Mouse (Mus musculus) MEL (cell line): ENCODE measurements around the gene Actl11. TPM values are rescaled to one million over a fixed set of nuclear protein-coding genes. Genes with fewer than 3 reads are reported as not detected.
A peak's percentile ranks its signal among the peaks of the same experiment; 100 is the strongest.

Experiments used
- DNase-seq: peaks from one replicate; pipeline ENCODE4 v3.0.0; 2011; ENCODE audit warnings: low read depth, low spot score
- H3K27ac ChIP-seq: 2 replicates; pipeline ENCODE4 v1.5.1; 2012; ENCODE audit warnings: low read depth, mild to moderate bottlenecking, control low read depth, low read length, moderate library complexity; ENCODE audit not compliant: control insufficient read depth
- H3K27me3 ChIP-seq, 2 experiments: fragments of 150-350 bp in 1 of 2; sonication (generic) in 1 of 2; 2 replicates each; pipeline ENCODE4 v1.6.1; 2012; ENCODE audit warnings: low read length in 2 of 2, mild to moderate bottlenecking in 2 of 2, improper control_type of control experiment in 1 of 2, moderate library complexity in 1 of 2; ENCODE audit not compliant: insufficient read depth in 2 of 2, control insufficient read depth in 1 of 2
- H3K36me3 ChIP-seq, 2 experiments: 2 replicates each; pipeline ENCODE4 v1.6.1; 2012 to 2014; ENCODE audit warnings: low read length in 2 of 2, improper control_type of control experiment in 1 of 2, inconsistent platforms in 1 of 2, mild to moderate bottlenecking in 1 of 2; ENCODE audit not compliant: insufficient read depth in 2 of 2, control insufficient read depth in 1 of 2
- H3K4me1 ChIP-seq, 2 experiments: fragments of 150-350 bp in 1 of 2; sonication (generic) in 1 of 2; 2 replicates each; pipeline ENCODE4 v1.6.1; 2012; ENCODE audit warnings: low read length in 2 of 2, improper control_type of control experiment in 1 of 2, mild to moderate bottlenecking in 1 of 2; ENCODE audit not compliant: insufficient read depth in 2 of 2, control insufficient read depth in 1 of 2
- H3K4me3 ChIP-seq, 2 experiments: fragments of 150-350 bp in 1 of 2; sonication (generic) in 1 of 2; 2 replicates each; pipeline ENCODE4 v1.5.1; 2012; ENCODE audit warnings: low read depth in 2 of 2, low read length in 2 of 2, mild to moderate bottlenecking in 2 of 2, moderate library complexity in 2 of 2, control low read depth in 1 of 2, improper control_type of control experiment in 1 of 2; ENCODE audit not compliant: control insufficient read depth in 1 of 2, insufficient read depth in 1 of 2
- H3K79me2 ChIP-seq: 2 replicates; pipeline ENCODE4 v1.6.1; 2012; ENCODE audit warnings: mild to moderate bottlenecking, low read length, moderate library complexity; ENCODE audit not compliant: control insufficient read depth, poor library complexity, insufficient read depth
- H3K9ac ChIP-seq: 2 replicates; pipeline ENCODE4 v1.6.1; 2012; ENCODE audit warnings: low read depth, mild to moderate bottlenecking, control low read depth, low read length, moderate library complexity; ENCODE audit not compliant: control insufficient read depth, poor library complexity, severe bottlenecking
- H3K9me3 ChIP-seq: fragments of 150-350 bp; sonication (generic); replicated peaks from 2 replicates; pipeline ENCODE4 v1.6.1; 2012; ENCODE audit warnings: mild to moderate bottlenecking, low read length, improper control_type of control experiment, moderate library complexity; ENCODE audit not compliant: insufficient read depth
- BHLHE40 ChIP-seq: IDR thresholded peaks from 2 replicates; pipeline ENCODE4 v1.6.1; 2012; ENCODE audit warnings: low read depth, mild to moderate bottlenecking, inconsistent platforms, low read length, improper control_type of control experiment, borderline replicate concordance
- CTCF ChIP-seq, 3 experiments: IDR thresholded peaks in 2 of 3; conservative IDR thresholded peaks in 1 of 3; 2 replicates each; pipeline ENCODE4 v1.5.1; 2011 to 2012; ENCODE audit warnings: low read length in 3 of 3, low read depth in 2 of 3, mild to moderate bottlenecking in 2 of 3, improper control_type of control experiment in 1 of 3, inconsistent platforms in 1 of 3, mixed read lengths in 1 of 3, moderate library complexity in 1 of 3; ENCODE audit not compliant: control insufficient read depth in 1 of 3, insufficient read depth in 1 of 3, poor library complexity in 1 of 3, severe bottlenecking in 1 of 3
- ELF1 ChIP-seq: IDR thresholded peaks from 2 replicates; pipeline ENCODE4 v1.6.1; 2014; ENCODE audit warnings: low read depth, mild to moderate bottlenecking, inconsistent platforms, low read length, improper control_type of control experiment, moderate library complexity
- EP300 ChIP-seq, 2 experiments: IDR thresholded peaks; 2 replicates each; pipeline ENCODE4 v1.6.1; 2011; ENCODE audit warnings: improper control_type of control experiment in 2 of 2, low read length in 2 of 2, low read depth in 1 of 2, mild to moderate bottlenecking in 1 of 2
- ETS1 ChIP-seq: IDR thresholded peaks from 2 replicates; pipeline ENCODE4 v1.6.1; 2012; ENCODE audit warnings: low read depth, mild to moderate bottlenecking, inconsistent platforms, low read length, improper control_type of control experiment, moderate library complexity
- GABPA ChIP-seq: IDR thresholded peaks from 2 replicates; pipeline ENCODE4 v1.6.1; 2012; ENCODE audit warnings: low read depth, mild to moderate bottlenecking, inconsistent platforms, low read length, improper control_type of control experiment, moderate library complexity
- GATA1 ChIP-seq: IDR thresholded peaks from 2 replicates; pipeline ENCODE4 v1.6.1; 2011; ENCODE audit warnings: low read depth, low read length, improper control_type of control experiment
- HCFC1 ChIP-seq: IDR thresholded peaks from 2 replicates; pipeline ENCODE4 v1.6.1; 2012; ENCODE audit warnings: low read depth, mild to moderate bottlenecking, inconsistent platforms, low read length, improper control_type of control experiment, moderate library complexity
- JUND ChIP-seq: IDR thresholded peaks from 2 replicates; pipeline ENCODE4 v1.6.1; 2011; ENCODE audit warnings: low read depth, mild to moderate bottlenecking, improper control_type of control experiment, low read length
- KAT2A ChIP-seq: conservative IDR thresholded peaks from 2 replicates; pipeline ENCODE4 v1.6.1; 2012; ENCODE audit warnings: low read depth, low read length, improper control_type of control experiment, inconsistent platforms
- MAX ChIP-seq: IDR thresholded peaks from 2 replicates; pipeline ENCODE4 v1.6.1; 2011; ENCODE audit warnings: low read length, improper control_type of control experiment
- MAZ ChIP-seq: IDR thresholded peaks from 2 replicates; pipeline ENCODE4 v1.6.1; 2012; ENCODE audit warnings: low read depth, mild to moderate bottlenecking, inconsistent platforms, low read length, improper control_type of control experiment
- MEF2A ChIP-seq: IDR thresholded peaks from 2 replicates; pipeline ENCODE4 v1.6.1; 2014; ENCODE audit warnings: low read depth, mild to moderate bottlenecking, inconsistent platforms, low read length, improper control_type of control experiment; ENCODE audit not compliant: poor library complexity, insufficient replicate concordance, severe bottlenecking; ENCODE audit errors: extremely low read depth
- MXI1 ChIP-seq: IDR thresholded peaks from 2 replicates; pipeline ENCODE4 v1.6.1; 2011; ENCODE audit warnings: mild to moderate bottlenecking, low read depth, low read length, improper control_type of control experiment
- MYB ChIP-seq: IDR thresholded peaks from 2 replicates; pipeline ENCODE4 v1.6.1; 2011; ENCODE audit warnings: mild to moderate bottlenecking, low read depth, low read length, improper control_type of control experiment
- MYC ChIP-seq: IDR thresholded peaks from 2 replicates; pipeline ENCODE4 v1.6.1; 2011; ENCODE audit warnings: low read depth, mild to moderate bottlenecking, low read length, improper control_type of control experiment, moderate library complexity
- NELFE ChIP-seq: IDR thresholded peaks from 2 replicates; pipeline ENCODE4 v1.6.1; 2011; ENCODE audit warnings: low read depth, low read length, improper control_type of control experiment
- POLR2A ChIP-seq, 2 experiments: IDR thresholded peaks; 2 replicates each; pipeline ENCODE4 v1.6.1; 2011 to 2012; ENCODE audit warnings: low read length in 2 of 2, mild to moderate bottlenecking in 2 of 2, control low read depth in 1 of 2, improper control_type of control experiment in 1 of 2, low read depth in 1 of 2, moderate library complexity in 1 of 2; ENCODE audit not compliant: control insufficient read depth in 1 of 2, insufficient read depth in 1 of 2, poor library complexity in 1 of 2
- POLR2AphosphoS2 ChIP-seq: IDR thresholded peaks from 2 replicates; pipeline ENCODE4 v1.6.1; 2011; ENCODE audit warnings: low read length, improper control_type of control experiment
- RCOR1 ChIP-seq: IDR thresholded peaks from 2 replicates; pipeline ENCODE4 v1.6.1; 2012; ENCODE audit warnings: low read depth, mild to moderate bottlenecking, inconsistent platforms, low read length, improper control_type of control experiment
- SIN3A ChIP-seq: IDR thresholded peaks from 2 replicates; pipeline ENCODE4 v1.6.1; 2012; ENCODE audit warnings: low read length, improper control_type of control experiment, inconsistent platforms
- TBP ChIP-seq: IDR thresholded peaks from 2 replicates; pipeline ENCODE4 v1.8.0; 2011; ENCODE audit warnings: low read depth, low read length, improper control_type of control experiment
- TCF12 ChIP-seq: IDR thresholded peaks from 2 replicates; pipeline ENCODE4 v1.6.1; 2014; ENCODE audit warnings: low read depth, mild to moderate bottlenecking, inconsistent platforms, low read length, improper control_type of control experiment, moderate library complexity
- ZMIZ1 ChIP-seq: IDR thresholded peaks from 2 replicates; pipeline ENCODE4 v1.6.1; 2012; ENCODE audit warnings: low read depth, mild to moderate bottlenecking, inconsistent platforms, low read length, improper control_type of control experiment, moderate library complexity
- polyA plus RNA-seq, 2 experiments: library from polyadenylated mRNA; stranded (reverse) in 1 of 2; unstranded in 1 of 2; fragments of >175 nt in 1 of 2; fragments of >200 nt in 1 of 2; gene quantifications; 2 replicates each; pipeline versions ENCODE4 v1.2.1 to v1.2.4; 2012; ENCODE audit warnings: low replicate concordance in 2 of 2, low read depth in 1 of 2; ENCODE audit not compliant: insufficient read length in 2 of 2, insufficient read depth in 1 of 2, missing spikeins in 1 of 2
- total RNA-seq: library from RNA; depleted of rRNA; stranded (reverse); fragments of 300-350 nt; gene quantifications from 2 replicates; pipeline ENCODE4 v1.2.3, GENCODE M21; 2012

The Actl11 gene
- total and polyA plus RNA-seq, 3 experiments = not detected

DNA sequence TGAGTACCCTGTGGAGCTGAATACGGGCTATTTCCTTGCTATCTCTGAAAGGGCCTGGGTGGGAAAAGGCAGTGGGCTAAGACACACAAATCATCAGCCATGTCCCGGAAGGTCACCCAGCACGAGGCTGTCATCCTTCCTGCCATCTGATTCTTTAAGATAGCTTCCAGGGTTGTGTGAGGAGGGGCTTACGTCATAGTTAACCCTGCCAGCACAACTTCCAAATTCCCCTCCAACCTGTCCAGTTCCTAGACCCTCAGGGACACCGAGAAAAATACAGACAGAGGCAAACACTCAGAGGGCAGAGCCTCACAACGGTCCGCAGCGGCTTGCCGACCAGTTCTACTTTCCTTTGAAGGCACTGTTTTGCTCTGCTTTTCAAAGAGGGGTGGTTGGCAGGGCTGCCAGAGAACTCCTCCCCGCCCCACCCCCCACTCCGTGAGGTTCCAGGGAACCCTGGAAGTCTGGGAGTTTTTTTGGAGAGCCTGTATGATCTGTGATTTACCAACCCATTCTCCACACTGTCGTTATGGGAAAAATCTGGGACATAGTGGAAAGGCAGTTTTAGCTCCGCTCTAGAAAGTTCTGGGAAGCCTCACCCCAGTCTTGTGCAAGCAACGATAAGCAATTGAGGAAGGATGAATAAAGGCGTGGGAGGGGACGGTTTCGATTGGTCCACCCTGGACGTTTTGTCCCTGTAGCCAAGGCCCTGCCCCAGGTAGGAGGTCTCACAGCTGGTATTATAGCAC, 19.7 kb upstream of the Actl11 start (continued):
- TF ChIP-seq MEF2A (no peak), MXI1 (no peak; the same call in none of the 2 replicates), POLR2AphosphoS2 (peak; percentile 74; the same call in 1 of the 2 replicates), KAT2A (peak; percentile 47)

DNA sequence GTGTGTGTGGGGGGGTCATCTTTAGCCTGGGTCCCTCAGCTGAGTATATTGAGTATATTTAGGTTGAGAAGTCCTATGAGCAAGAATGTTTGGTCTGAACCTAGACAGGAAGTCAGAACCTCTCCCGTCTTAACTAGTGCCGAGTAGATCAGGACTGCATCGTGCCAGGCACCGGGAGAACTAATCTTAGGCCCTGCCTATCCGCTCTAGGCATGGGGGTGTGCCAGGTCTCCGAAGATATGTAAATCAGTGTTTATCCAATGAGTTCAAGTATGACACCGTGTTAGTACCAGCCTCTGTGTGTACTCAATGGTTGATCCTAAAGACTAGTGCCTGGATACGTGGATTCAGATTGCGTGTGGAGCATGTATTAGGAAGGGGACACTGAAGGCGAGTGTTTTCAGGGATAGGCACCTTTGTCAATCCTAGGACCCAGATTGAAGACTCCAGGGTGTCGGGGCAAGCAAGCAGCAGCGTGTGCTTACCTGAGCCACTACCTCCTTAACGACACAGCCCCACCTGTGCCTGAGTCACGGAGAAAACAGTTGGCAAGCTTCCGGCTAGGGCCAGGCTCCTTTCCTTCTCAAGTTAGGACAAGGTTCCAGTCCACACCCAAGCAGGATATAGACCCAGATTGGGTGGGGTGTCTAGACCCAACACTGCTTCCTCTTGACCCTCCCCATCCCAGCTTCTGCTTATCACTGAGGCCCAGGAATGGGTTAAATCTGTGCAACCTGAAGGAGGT, 18.1 kb upstream of the Actl11 start:
- Histone ChIP-seq H3K4me1 (peaks cover 10 to 48% of the 10 kb centered on the region in 2 experiments), H3K79me2 (peaks cover 4% of the 10 kb centered on the region), H3K4me3 (no peak overlapping the region), H3K27ac (no peak overlapping the region; the same call in 1 of the 2 replicates), H3K9ac (no peak overlapping the region), H3K9me3 (no peaks in the 10 kb centered on the region), H3K36me3 (peaks cover 0 to 36% of the 10 kb centered on the region in 2 experiments; a peak in 2 of 4 replicates), H3K27me3 (no peaks in the 10 kb centered on the region)
- no peak for DNase-seq
- TF ChIP-seq MEF2A (no peak), MYC (no peak), POLR2A (IDR thresholded peaks at IDR 0.05; ENCODE audit: control insufficient read depth in 1 of 2, insufficient read depth in 1 of 2, low read depth in 1 of 2, low read length in 2 of 2, poor library complexity in 1 of 2) (no peak), JUND (no peak), GABPA (no peak)

DNA sequence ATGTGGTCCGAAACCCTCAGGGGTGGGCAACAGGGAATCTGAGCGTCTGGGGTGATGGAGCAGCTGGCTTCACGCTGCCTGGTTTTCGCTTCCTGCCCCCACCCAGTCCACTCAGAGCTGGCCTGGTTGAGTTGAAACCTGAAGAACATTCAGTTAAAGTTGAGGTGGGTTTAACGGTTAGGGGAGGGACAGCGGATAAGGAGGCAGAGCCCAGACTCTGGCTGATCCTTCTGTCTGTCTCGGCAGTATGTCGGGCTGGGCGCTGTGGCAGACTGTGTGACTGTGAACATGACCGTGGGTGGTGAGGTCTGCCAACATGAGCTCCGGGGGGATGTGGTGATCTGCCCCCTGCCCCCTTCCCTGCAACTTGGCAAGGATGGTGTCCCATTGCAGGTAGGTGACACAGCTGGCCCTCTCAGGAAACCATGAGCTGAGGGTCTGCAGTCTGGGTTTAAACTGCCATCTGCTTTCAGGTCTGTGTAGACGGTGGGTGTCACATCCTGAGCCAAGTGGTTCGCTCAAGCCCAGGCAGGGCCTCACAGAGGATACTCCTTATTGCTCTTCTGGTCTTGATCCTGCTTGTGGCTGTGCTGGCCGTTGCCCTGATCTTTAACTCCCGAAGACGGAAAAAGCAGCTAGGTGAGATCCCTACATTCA, 13.4 kb upstream of the Actl11 start:
- peak; percentile 81 for DNase-seq
- H3K9ac ChIP-seq = peak overlapping the region; percentile 78
- H3K36me3 ChIP-seq = peaks cover 5 to 18% of the 10 kb centered on the region in 2 experiments
- H3K27ac ChIP-seq = peak overlapping the region; percentile 76
- H3K27me3 ChIP-seq = no peaks in the 10 kb centered on the region
- H3K9me3 ChIP-seq = no peaks in the 10 kb centered on the region
- peaks cover 14% of the 10 kb centered on the region for H3K79me2 ChIP-seq
- H3K4me3 ChIP-seq = peak overlapping the region; percentile 49 to 68
- H3K4me1 ChIP-seq = peaks cover 7 to 28% of the 10 kb centered on the region in 2 experiments
- TF ChIP-seq MYC (0 out of 2 replicates have a peak, but pooled peaks have one; percentile 30), BHLHE40 (no peak), POLR2A (IDR thresholded peaks at IDR 0.05; ENCODE audit: control insufficient read depth in 1 of 2, insufficient read depth in 1 of 2, low read depth in 1 of 2, low read length in 2 of 2, poor library complexity in 1 of 2) (peak; percentile 73 to 94), ELF1 (no peak), TCF12 (peak; percentile 79), EP300 (IDR thresholded peaks at IDR 0.05; ENCODE audit: low read depth in 1 of 2, low read length in 2 of 2) (peak; percentile 64 to 91), CTCF (IDR thresholded peaks at IDR 0.05 in 2 of 3, conservative IDR thresholded peaks at IDR 0.05 in 1 of 3; ENCODE audit: control insufficient read depth in 1 of 3, insufficient read depth in 1 of 3, low read depth in 2 of 3, low read length in 3 of 3, poor library complexity in 1 of 3, severe bottlenecking in 1 of 3) (no peak), SIN3A (peak; percentile 83), RCOR1 (0 out of 2 replicates have a peak, but pooled peaks have one; percentile 21), HCFC1 (peak; percentile 61), POLR2AphosphoS2 (peak; percentile 91), MAZ (peak; percentile 77; the same call in 1 of the 2 replicates), MXI1 (peak; percentile 73), GATA1 (peak; percentile 81), MYB (peak; percentile 98), ETS1 (peak; percentile 67), TBP (peak; percentile 83), NELFE (peak; percentile 94), MAX (peak; percentile 52; the same call in 1 of the 2 replicates), KAT2A (no peak; the same call in 1 of the 2 replicates), ZMIZ1 (peak; percentile 90), JUND (no peak)
